Mouse (Mus musculus): ENCODE data around the gene Srp54b.
"Not testable (repeated sequence)": the region's sequence is repeated elsewhere in the genome, so short reads cannot be mapped to it uniquely, and the experiment has no call there.

DNA sequence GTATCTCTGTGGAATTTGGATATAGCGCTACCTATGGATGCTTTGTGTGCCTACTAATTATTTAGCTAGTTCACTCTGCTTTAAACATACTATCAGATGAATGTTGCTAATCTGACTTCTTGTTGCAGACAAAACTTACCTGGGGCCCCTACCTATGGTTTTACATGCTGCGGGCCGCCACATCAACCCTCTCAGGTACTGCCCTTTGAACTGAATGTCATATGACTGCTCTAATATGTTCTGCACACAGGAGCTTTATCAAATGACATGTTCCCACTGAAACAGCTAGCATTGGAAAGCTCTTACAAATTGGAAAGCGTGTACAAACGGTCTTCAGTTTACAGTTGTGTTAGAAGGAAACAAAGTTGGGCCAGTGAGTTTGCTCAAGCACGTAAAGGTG, 19.4 kb upstream of the Srp54b start:
- TF ChIP-seq ZC3H11A (IDR thresholded peaks at IDR 0.05; ENCODE audit: borderline replicate concordance, low read depth, low read length); MAFK (IDR thresholded peaks at IDR 0.05; ENCODE audit: insufficient read depth, low read depth, low read length); ZNF384 (IDR thresholded peaks at IDR 0.05; ENCODE audit: low read depth, low read length); HCFC1 (IDR thresholded peaks at IDR 0.05; ENCODE audit: borderline replicate concordance, insufficient read depth, low read length): not testable (repeated sequence)
